Mouse (Mus musculus) common myeloid progenitor, adult 5-6 weeks (primary cell): Measurements from ENCODE around the gene Plcb4. TPM values are rescaled to one million over a fixed set of nuclear protein-coding genes. Genes with fewer than 3 reads are reported as not detected.

Source experiments
- ATAC-seq: replicated peaks from 2 replicates; pipeline ENCODE4 v1.8.0; 2016; ENCODE audit warnings: low read depth, mild to moderate bottlenecking, moderate TSS enrichment, inconsistent platforms; ENCODE audit not compliant: poor library complexity, severe bottlenecking
- total RNA-seq: library from RNA; stranded (forward); fragments of 200-1000, 187-1606 nt; gene quantifications from 2 replicates; pipeline ENCODE4 v1.2.3, GENCODE M21; 2017

Gene Plcb4
- total RNA-seq, 1 experiment from 2014 or later: 34.9 TPM

GRCm38 (mm10) chr2:135749606-135750005 lies 90.8 kb downstream of the Plcb4 start:
- ATAC-seq: no peak

GRCm38 (mm10) chr2:135750748-135751147 lies 91.9 kb downstream of the Plcb4 start:
- ATAC-seq: peak; percentile 63

GRCm38 (mm10) chr2:135755792-135756191 lies 97.0 kb downstream of the Plcb4 start:
- no peak for ATAC-seq

GRCm38 (mm10) chr2:135757478-135757877 lies 98.7 kb downstream of the Plcb4 start:
- no peak for ATAC-seq

- no peak for ATAC-seq
These were observed 100.8 kb downstream of the Plcb4 start for GRCm38 (mm10) chr2:135759499-135760095.

- ATAC-seq: peak; percentile 73
These were observed 102.5 kb downstream of the Plcb4 start for GRCm38 (mm10) chr2:135761226-135761802.

GRCm38 (mm10) chr2:135764706-135765105 lies 105.9 kb downstream of the Plcb4 start:
- no peak for ATAC-seq

GRCm38 (mm10) chr2:135766471-135767063 lies 107.8 kb downstream of the Plcb4 start:
- 0 out of 2 replicates have a peak, but pooled peaks have one; percentile 11 for ATAC-seq

- no peak for ATAC-seq
These were observed 108.7 kb downstream of the Plcb4 start for GRCm38 (mm10) chr2:135767535-135767934.

- no peak for ATAC-seq
These were observed 110.9 kb downstream of the Plcb4 start for GRCm38 (mm10) chr2:135769701-135770100.

- ATAC-seq: no peak
These were observed 111.4 kb downstream of the Plcb4 start for GRCm38 (mm10) chr2:135770226-135770625.

GRCm38 (mm10) chr2:135773194-135773972 lies 114.6 kb downstream of the Plcb4 start:
- peak; percentile 79 for ATAC-seq

- ATAC-seq: no peak
These were observed 116.2 kb downstream of the Plcb4 start for GRCm38 (mm10) chr2:135775026-135775425.

- no peak for ATAC-seq
These were observed 117.4 kb downstream of the Plcb4 start for GRCm38 (mm10) chr2:135776131-135776775.

GRCm38 (mm10) chr2:135781391-135781790 lies 122.6 kb downstream of the Plcb4 start:
- no peak for ATAC-seq

- no peak for ATAC-seq
These were observed 128.6 kb downstream of the Plcb4 start for GRCm38 (mm10) chr2:135787415-135787814.

GRCm38 (mm10) chr2:135792907-135793306 lies 134.1 kb downstream of the Plcb4 start:
- ATAC-seq: no peak

- peak; percentile 95 for ATAC-seq
These were observed 137.9 kb downstream of the Plcb4 start for GRCm38 (mm10) chr2:135796684-135797083.

- ATAC-seq: peak; percentile 42
These were observed 139.1 kb downstream of the Plcb4 start for GRCm38 (mm10) chr2:135797677-135798546.
